Mouse (Mus musculus): Measurements from ENCODE around the gene Ccdc22. TPM values are rescaled to one million over a fixed set of nuclear protein-coding genes. Genes with fewer than 3 reads are reported as not detected.

Ccdc22 gene
- polyA plus RNA-seq (2017; shearing (Covaris generic)), result 36.4 TPM

DNA sequence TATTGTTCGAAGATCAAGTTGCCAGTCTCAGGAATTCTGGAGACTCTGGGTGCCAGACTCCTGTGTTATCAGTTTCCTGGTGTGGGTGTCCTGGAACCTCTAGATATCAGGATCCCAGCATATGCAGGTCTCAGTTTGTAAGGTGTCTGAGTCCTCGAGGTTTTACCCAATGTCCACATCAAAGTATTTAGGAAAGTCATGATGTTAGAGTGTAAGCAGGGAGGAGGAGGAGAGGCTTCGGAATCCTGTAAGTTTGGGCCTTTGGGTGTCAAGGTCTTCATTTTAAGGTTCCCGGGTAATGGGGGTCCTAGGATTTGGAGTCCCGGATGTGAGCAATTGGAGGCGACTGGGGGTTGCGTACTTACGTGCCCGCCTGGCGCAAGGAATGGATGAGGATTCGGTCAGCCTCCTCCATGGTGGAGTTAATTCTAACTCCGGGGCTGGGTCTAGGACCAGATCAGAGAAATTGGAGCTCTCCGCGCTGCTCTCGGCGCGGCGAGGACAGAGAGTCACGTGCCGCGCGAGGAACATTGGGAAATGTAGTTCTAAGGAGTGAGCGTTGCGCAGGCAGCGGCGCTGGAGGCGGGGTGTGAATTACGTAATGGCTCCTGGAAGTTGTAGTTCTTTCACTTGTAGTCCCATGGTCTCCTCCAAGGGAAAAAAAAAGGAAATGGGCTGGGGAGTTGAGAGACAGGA, at the start of gene Ccdc22:
Gene Ccdc22 (minus strand): TSS at position 639 of the 696 bp plus-strand sequence.

GRCm38 (mm10) chrX:7638401-7639091, 33.2 kb upstream of the Ccdc22 start, which contains the start of gene Syp:
Syp (plus strand) TSS chrX:7638471.

GRCm38 (mm10) chrX:7606783-7607182, 1.5 kb upstream of the Ccdc22 start, which contains the start of gene Cacna1f:
Cacna1f (plus strand) TSS chrX:7607083.

GRCm38 (mm10) chrX:7574087-7574884, 31.0 kb downstream of the Ccdc22 start, which contains the start of gene Ppp1r3f:
Ppp1r3f (minus strand) TSS chrX:7574283.

GRCm38 (mm10) chrX:7573176-7574086, 31.9 kb downstream of the Ccdc22 start, which contains the start of gene Foxp3:
Foxp3 (plus strand) TSS chrX:7573644.

Other genes starting within 250 kb of the Ccdc22 start
- gene Usp27x, start 229.7 kb downstream of the Ccdc22 start, polyA plus RNA-seq (2017; shearing (Covaris generic)), result 0.31 TPM
- gene Foxp3, start 31.9 kb downstream of the Ccdc22 start, polyA plus RNA-seq (2017; shearing (Covaris generic)), result 110 TPM
- 5.9 TPM for gene Ppp1r3f, start 31.2 kb downstream of the Ccdc22 start, polyA plus RNA-seq (2017; shearing (Covaris generic))
- not detected for gene Cacna1f, start 1.6 kb upstream of the Ccdc22 start, polyA plus RNA-seq (2017; shearing (Covaris generic))
- 14.3 TPM for gene Syp, start 33.0 kb upstream of the Ccdc22 start, polyA plus RNA-seq (2017; shearing (Covaris generic))
- gene Prickle3, start 51.7 kb upstream of the Ccdc22 start, polyA plus RNA-seq (2017; shearing (Covaris generic)), result 37.0 TPM
- 120 TPM for gene Plp2, start 65.9 kb upstream of the Ccdc22 start, polyA plus RNA-seq (2017; shearing (Covaris generic))
- gene Magix, start 75.7 kb upstream of the Ccdc22 start, polyA plus RNA-seq (2017; shearing (Covaris generic)), result not detected
- 78.4 TPM for gene Gpkow, start 91.6 kb upstream of the Ccdc22 start, polyA plus RNA-seq (2017; shearing (Covaris generic))
- gene Wdr45, start 108.8 kb upstream of the Ccdc22 start, polyA plus RNA-seq (2017; shearing (Covaris generic)), result 81.1 TPM
- 1.1 TPM for gene Gm45208, start 116.7 kb upstream of the Ccdc22 start, polyA plus RNA-seq (2017; shearing (Covaris generic))
- 37.5 TPM for gene Praf2, start 122.9 kb upstream of the Ccdc22 start, polyA plus RNA-seq (2017; shearing (Covaris generic))
- 0.45 TPM for gene Ccdc120, start 145.4 kb upstream of the Ccdc22 start, polyA plus RNA-seq (2017; shearing (Covaris generic))
- 43.5 TPM for gene Tfe3, start 157.0 kb upstream of the Ccdc22 start, polyA plus RNA-seq (2017; shearing (Covaris generic))
- 122 TPM for gene Gripap1, start 184.2 kb upstream of the Ccdc22 start, polyA plus RNA-seq (2017; shearing (Covaris generic))
- gene Kcnd1, start 216.8 kb upstream of the Ccdc22 start, polyA plus RNA-seq (2017; shearing (Covaris generic)), result 1.3 TPM
- 16.1 TPM for gene Otud5, start 235.8 kb upstream of the Ccdc22 start, polyA plus RNA-seq (2017; shearing (Covaris generic))